Mouse (Mus musculus) neutrophil, adult 5-6 weeks (primary cell): ENCODE results near the gene Ube2cbp. TPM values are rescaled to one million over a fixed set of nuclear protein-coding genes. Genes with fewer than 3 reads are reported as not detected.

Source experiments
- ATAC-seq: fragments of 151-379, 151-347 bp; 2 replicates; pipeline ENCODE4 v1.8.0; 2017; ENCODE audit warnings: mild to moderate bottlenecking, moderate TSS enrichment; ENCODE audit not compliant: insufficient number of reproducible peaks, poor library complexity, low FRiP score, severe bottlenecking; ENCODE audit errors: extremely low read depth
- total RNA-seq: library from RNA; stranded (forward); fragments of 200-1000 nt; gene quantifications from 2 replicates; pipeline ENCODE4 v1.2.3, GENCODE M21; 2017

Ube2cbp gene
- total RNA-seq, 1 experiment from 2014 or later: 2.1 TPM

DNA sequence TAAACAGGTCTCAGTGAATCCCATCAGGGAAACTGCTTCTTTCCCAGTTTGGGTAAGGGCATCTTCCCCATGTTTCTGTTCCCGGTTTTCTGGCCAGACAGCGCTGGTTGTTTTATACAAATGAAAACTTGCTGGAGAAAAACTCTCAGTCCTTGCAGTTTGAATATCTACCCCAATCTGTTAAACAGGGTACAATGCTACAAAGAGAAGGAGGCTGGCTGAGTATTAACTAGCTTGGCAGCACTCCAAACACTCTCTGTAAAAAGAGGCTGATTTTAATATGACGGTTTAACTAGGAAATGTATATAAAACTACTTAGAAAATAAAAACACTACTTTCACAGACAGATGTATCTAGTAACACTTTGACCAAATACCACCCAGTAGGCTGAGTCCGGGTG is 129.2 kb downstream of the Ube2cbp start:
- ATAC-seq: no peak

DNA sequence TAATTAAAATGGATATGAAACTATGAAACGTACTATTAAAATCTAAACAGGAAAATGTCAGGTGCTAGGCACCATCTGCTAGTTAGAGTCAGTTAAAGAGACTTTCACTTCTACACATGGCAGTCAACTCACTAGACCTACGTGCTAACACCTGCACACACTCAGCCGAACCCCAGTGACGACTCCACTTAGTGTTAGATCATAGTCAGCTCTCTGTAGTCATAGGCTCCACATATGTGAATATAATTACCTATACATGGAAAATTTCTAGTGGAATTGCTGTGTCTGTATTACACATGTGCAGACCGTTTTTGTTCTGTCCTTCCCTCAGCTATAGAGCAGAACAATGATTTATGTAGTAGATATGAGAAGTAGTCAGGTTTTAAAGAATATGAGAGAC is 130.4 kb downstream of the Ube2cbp start:
- no peak for ATAC-seq

DNA sequence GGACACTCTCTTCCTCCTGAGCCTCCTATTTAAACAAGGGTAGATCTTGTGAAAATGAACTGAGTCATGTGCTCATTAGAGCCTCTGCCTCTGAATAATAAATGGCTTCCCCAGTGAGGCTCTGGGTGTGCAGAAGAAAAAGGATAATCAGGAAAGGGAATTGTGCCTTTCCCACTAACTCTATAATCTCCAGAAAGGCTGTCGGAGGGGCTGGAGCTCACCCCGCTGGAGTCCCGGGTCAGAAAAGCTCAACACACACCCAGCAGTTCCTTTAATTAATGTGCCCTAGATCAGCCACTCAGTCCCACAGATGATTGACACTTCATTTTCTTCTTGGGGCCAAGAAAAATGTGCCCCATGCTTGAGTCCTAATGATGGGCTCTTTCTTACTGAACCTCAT is 134.2 kb downstream of the Ube2cbp start:
- no peak for ATAC-seq

DNA sequence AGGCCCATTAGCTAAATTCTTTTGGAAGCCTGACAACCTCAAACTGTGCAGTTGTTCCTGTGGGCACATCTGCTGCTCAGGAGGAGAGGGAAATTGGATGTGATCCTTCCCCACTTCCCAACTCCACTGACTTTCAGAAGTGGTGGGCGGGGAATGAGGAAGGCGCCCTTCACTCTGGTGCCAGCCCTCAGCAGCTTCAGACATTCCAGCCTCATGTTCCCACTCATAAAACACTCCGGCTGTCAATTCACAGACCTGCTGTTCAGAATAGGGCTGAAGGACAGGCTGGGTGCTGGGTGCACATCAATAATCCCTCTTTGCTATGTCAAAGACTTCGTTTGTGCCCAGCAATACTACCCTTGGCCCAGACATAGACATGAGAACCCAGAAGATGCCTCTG is 136.5 kb downstream of the Ube2cbp start:
- no peak for ATAC-seq

DNA sequence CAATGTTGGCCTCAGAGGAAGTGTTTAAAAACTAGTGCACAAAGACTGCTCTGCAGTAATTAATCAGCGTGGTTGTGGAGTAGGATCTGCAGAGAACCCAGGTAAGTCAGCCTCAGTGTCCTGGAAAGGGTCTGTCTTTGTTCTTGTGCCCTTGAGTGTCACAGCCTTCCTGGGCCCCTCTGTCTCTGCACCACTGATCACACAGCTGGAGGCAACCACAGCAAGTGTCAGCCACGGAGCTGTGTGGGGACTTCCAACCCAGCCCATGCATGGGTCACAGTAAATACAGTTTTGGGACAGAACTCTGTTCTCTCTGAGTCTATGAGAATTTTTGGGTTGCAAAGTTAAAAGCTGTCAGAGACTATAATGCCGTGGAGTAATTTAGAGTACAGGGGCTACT is 137.4 kb downstream of the Ube2cbp start:
- ATAC-seq: no peak

DNA sequence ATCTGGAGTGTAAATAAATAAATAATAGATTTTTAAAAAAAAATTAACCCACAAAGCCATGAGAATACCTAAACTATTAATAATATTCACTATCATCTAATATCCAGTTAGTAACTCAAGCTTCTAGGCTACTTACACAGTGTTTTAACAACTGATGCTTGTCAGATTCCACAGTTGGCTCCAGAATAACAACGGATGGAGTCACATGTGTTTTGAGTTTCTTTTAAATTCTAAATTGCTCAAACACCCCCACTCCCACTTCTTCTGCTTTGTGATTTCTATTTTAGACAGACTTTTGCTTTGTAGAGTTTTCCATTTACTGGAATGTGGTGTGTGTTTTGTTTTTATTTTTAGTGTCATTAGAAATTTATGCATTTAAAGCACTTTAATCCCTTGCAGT is 140.0 kb downstream of the Ube2cbp start:
- no peak for ATAC-seq

DNA sequence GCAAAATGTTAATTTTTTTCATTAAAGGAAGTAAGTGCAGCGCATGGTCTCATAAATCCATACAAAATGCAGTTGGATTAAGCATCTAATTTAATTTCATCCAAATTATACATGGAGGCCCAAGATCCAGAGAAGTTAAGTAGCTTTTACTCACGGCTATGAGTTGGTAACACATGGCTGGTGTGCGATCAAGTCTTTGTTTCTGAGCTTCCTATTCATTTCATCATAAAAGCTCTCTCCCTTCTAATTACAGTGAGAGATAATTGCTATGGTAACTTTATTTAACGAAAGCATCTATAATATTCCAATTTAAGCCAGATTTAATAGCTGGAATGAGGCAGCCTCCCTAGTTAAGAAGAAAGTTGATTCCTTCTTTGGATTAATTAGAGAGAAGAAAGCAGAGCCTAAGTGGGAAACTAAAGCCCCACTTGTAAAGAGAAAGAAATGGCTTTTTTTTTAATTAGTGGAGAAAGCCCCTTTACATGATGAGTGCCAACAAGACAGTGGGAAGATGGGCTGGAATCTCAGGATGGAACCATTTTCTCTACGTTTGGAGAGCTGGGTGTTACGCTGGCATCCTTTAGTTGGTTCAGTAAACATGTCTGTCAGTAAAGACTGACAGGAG is 145.1 kb downstream of the Ube2cbp start:
- ATAC-seq: no peak

DNA sequence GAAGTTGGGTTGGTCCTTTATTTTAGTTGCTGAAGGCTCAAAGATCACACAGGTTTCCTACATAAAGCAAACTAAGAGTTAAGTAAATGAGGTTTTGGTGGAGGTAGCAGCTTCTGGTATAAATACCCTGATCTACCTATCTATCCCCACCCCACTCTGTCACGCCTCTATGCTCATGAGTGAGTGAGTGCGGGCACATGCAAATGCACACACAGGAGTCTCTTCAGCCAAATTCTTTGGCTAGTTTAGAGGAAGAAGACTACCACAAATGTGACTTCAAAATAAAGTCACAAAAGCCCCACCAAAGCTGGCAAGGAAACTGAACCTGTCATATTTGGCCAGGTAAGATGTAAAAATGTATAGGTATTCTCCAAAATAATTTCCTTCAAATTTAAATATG is 149.1 kb downstream of the Ube2cbp start:
- peak; percentile 67; the same call in 1 of the 2 replicates for ATAC-seq

DNA sequence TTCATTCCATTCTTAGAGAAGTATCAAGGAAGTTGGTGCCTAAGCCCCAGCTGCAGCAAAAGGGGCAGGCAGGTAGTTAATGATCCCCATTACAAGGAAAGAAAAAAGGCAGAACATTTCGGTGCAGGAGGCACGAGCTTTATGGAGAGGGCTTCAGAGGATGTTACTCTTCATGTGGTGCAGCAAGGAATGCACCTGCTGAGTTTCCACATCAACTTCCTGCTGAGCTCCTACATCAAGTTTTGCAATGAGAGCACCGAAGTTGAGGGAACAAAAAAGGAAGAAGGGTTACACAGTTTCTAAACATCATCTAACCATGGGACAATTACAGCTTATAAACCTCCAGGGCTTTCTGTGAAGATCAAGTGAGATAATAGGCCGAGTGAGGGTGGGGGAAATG is 156.1 kb downstream of the Ube2cbp start:
- no peak for ATAC-seq

DNA sequence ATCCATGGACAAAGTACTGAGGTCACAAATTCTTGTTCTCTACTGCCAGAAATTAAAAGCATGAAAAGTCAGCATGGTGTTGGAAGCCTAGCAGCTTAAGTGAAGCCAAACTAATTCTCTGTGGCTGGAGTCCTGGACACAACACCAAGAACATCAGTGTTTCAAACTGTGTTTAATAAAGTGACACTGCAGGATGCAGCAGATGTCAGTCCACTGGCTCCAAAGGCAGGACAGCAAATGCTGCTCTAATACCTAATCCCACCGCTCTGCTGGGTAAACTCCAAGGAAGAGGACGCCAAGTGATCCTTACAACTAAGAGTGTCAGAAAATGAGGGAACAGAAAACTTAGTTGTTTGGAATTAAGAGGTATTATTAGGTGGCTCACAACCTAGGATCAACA is 158.2 kb downstream of the Ube2cbp start:
- no peak for ATAC-seq

DNA sequence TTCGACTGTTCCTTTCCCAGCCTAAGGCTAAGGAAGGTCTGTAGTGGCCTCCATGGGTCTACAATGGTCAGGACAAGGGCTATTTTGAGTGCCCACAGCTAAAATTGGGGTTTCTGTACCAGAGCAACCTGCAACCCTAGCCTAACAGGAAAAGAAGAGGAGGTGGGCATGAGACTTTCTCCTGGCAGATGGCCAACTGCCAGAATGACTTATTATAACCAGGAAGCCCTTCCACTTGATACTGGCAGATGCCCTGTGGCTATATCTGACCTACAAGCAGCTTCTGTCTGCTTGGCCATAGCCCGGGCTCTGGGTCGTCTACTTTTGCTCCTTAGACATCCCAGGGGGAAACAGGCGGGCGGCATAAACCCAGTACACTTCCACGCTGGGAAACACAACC is 163.3 kb downstream of the Ube2cbp start:
- ATAC-seq: no peak

DNA sequence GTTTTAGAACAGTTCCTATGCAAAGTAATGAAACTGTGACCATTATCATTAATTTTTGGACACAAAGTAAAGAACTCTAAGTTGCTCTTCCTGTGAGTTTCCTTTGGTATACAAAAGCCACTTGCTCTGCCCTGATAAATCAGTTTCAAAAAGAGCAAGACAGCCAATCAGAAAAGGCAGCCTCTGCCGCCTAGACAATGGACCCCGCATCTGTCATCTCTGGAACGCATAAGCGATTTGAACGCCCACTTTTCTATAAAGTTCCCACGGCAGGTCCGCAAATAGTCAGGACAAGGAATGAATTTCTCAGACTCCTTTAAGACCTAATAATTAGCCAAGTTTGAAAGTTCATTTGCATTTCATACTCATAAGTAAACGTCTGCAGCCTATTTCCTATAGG is 166.2 kb downstream of the Ube2cbp start:
- no peak for ATAC-seq

DNA sequence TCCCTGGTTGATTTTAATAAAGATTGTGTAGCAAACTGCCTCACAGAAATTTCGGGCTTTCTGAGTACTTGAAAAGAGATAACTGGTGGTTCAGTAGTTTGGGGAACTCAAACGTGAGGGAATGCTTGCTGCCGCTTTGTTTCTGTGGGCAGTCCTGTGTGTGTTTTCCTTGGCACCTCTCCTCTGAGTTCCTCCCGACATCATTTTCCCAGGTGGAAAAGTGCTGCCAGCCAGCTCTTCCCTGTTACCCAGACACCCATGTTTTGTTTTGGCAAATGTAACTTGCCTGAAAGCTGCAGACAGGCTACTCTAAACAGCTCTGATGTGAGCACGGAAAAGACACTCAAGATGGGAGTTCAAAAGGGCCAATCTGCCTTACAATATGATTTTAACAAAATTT is 166.6 kb downstream of the Ube2cbp start:
- ATAC-seq: no peak

DNA sequence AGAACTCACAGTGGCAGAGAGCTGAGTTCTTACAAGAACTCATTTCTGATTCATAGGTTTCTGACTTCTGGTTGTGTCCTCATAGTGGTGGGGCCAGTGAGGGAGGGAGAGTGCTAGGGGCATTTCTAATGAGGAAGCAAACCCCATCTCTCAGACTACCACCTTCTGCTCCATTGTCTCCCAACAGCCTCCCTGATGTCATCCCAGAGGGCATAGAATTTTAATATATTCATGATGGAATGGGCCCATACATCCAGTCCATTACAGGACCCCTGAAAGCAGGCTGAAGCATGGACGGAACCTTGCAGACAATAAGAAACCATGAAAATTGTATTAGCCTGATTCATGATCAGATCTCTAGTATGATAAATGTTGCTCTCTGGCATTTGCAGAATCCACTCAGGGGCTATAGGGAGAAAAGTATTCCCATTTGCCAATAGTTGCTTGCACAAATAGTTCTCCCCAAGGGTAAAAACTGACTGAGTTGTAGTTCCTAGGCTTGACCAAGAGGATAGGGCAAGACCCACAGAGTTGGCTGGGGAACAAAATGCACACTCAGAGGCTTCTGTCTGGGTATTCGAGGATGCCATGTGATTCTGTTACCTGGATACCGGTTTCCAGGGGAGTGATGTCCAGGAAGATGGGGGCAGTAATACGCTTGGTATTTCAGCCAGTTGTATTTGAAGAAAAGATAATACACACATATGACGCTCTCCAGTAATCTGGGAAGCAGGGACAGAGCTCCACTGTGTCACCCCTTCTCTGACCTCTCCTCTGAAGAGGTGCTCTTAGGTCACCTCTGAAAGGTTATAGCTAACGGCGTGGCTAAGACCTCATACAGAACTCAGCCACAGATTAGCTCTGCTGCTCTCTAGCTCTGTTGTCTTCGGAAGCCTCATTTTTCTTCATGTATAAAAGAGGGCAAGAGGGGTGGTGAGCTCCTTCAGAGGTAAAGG is 167.8 kb downstream of the Ube2cbp start:
- ATAC-seq: no peak

DNA sequence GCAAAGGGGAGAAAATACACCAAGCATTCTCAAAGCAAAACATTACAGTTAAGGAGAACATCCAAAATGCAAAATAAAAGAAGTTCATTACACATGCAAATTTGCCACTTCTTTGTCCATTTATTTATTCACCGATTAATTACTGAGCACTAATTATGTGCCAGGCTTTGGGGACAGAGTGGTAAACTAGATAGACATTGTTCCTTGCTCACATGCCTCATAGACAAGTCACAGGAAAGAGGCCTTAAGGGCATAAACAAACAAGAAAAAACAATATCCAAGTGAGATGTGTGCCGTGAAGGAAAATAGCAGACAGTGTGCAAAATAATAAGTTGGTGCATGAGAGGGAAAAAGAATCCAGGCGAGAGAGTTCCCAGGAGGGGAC is 177.2 kb downstream of the Ube2cbp start:
- ATAC-seq: no peak

DNA sequence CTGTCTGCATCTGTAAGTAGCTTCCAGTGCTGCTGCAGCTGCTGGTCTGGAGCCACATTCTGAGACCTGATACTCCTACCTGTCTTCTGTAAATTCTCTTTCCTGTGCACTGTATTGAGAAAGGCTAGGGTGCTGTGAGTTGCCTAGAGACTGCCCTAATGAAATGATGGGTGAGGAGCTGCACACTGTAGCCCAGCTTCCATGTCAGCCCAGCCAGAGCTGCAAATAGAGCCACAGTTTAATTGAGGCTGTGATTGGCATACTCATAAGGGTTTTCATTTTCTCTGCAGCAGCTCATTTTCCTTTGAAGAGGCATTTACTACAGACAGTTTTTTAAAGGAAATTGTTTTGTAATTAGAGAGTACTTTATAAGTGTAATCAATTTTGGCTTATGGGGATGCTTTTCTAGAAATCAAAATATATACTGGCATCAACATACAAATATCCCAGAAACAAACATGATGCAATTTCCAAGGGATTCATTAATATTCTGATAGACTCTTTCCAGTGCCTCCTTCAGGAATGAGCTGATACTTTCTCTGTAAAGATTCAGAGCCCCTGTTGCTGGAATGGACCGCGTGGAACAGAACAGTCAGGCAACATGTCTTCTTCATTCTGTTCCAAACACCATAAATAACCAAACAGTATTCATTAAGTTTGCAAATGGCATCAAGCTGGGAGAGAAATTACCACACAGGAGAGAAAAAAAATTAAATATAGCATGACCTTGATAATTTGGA is 177.8 kb downstream of the Ube2cbp start:
- ATAC-seq: no peak

DNA sequence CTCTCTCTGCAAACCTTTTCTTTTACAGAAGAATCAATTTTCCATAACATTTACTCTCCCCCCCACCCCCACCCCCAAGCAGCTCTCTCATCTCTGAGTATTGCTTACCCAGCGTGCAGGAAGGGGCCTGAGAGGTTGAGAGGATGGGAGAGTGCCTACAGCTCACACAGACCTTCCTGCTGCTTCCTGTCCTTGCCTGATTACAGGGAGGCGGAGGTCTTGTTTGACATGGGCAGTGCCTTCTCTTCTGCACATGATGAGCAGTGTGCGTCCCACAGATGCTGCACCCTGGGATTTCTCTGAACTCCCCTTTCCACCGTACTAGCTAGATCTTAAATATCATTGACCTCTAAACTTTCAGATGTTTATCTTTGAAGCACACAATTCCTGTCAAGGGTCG is 182.2 kb downstream of the Ube2cbp start:
- no peak for ATAC-seq

DNA sequence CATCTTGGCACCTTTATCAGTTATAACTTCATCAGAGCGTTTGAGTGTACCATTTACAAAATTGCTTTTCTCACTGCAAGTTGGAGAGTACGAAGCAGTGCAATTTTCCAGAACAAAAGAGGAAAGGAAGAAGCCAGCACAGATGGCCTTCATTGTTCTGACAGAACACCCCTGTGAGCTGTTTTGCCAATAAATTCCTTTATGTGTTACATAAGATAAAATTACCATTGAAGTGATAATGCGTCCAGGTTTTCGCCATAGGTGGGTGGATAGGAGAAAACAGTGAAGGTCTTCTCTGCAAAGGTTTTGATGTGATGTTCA is 183.6 kb downstream of the Ube2cbp start:
- ATAC-seq: no peak

DNA sequence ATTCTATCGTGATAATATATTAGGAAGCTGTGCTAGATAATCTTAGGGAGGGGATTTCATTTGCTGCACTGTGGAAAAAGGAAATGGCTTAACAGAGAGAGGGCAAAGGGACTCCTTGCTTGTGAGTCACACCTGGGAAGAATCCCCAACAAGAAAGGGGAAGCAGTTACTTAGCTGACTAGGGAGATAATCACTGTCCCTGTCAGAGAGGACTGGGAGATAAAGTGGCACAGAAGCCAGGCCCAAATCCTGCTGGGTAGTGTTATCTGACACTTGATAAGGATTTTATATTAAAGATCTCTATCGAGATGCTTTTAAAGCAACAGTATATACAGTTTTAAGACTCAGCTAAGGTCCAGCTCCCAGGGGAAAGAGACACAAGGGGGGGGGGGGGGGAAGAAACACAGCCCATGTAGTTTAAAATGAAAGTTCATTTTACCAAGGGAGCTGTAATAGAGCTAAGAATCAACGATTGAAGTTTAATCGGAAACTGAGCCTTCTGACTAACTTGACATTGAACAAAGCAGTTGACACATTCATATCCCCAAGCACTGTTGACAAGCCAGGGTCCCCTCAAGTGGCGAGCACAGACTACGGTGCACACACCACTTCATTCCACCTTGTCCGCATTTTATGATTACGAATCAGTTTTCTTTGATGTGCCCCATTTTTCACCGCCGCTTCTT is 184.1 kb downstream of the Ube2cbp start:
- ATAC-seq: no peak
